Mouse (Mus musculus) lung, embryonic 16.5 days (tissue): ENCODE measurements around the gene Aes. TPM values are rescaled to one million over a fixed set of nuclear protein-coding genes. Genes with fewer than 3 reads are reported as not detected.

ENCODE experiments used
- ATAC-seq: fragments of 200-750 bp; cut with Nextera tagmentation; 2 replicates; pipeline ENCODE4 v1.8.0; 2017; ENCODE audit warnings: low read depth, mild to moderate bottlenecking, moderate library complexity
- H3K27ac ChIP-seq: fragments of 300-500 bp; sonication (generic); 2 replicates; pipeline ENCODE4 v1.5.1; 2014; ENCODE audit warnings: mild to moderate bottlenecking, control low read depth, low read length
- H3K27me3 ChIP-seq: fragments of 300-500 bp; sonication (generic); 2 replicates; pipeline ENCODE4 v1.6.1; 2014; ENCODE audit warnings: low read depth, low read length, mixed read lengths; ENCODE audit not compliant: control insufficient read depth, insufficient read depth
- H3K36me3 ChIP-seq: fragments of 300-500 bp; sonication (generic); 2 replicates; pipeline ENCODE4 v1.6.1; 2014; ENCODE audit warnings: low read length; ENCODE audit not compliant: control insufficient read depth, insufficient read depth
- H3K4me1 ChIP-seq: fragments of 300-500 bp; sonication (generic); replicated peaks from 2 replicates; pipeline ENCODE4 v1.6.1; 2014; ENCODE audit warnings: low read length, mixed read lengths; ENCODE audit not compliant: control insufficient read depth, insufficient read depth
- H3K4me2 ChIP-seq: fragments of 300-500 bp; sonication (generic); 2 replicates; pipeline ENCODE4 v1.6.1; 2014; ENCODE audit warnings: low read depth, low read length, control low read depth
- H3K4me3 ChIP-seq: fragments of 300-500 bp; sonication (generic); 2 replicates; pipeline ENCODE4 v1.5.1; 2014; ENCODE audit warnings: mild to moderate bottlenecking, low read length, control low read depth
- H3K9ac ChIP-seq: fragments of 300-500 bp; sonication (generic); 2 replicates; pipeline ENCODE4 v1.6.1; 2014; ENCODE audit warnings: low read length, control low read depth
- H3K9me3 ChIP-seq: fragments of 300-500 bp; sonication (generic); 2 replicates; pipeline ENCODE4 v1.6.1; 2016; ENCODE audit warnings: low read length; ENCODE audit not compliant: control insufficient read depth
- WGBS: fragments of 180-500 bp; shearing (Covaris S2); extraction: QIAGEN DNeasy Blood & Tissue Kit; methylation state at CpG from one replicate; pipeline ENCODE4 v1.1.7; 2014; 5-methylcytosine and 5-hydroxymethylcytosine counted together
- polyA plus RNA-seq: library from polyadenylated mRNA; unstranded; fragments of >200 nt; fragmentation: Nextera tagmentation; extraction: Ambion mirVana; gene quantifications from 2 replicates; pipeline ENCODE4 v1.2.1, GENCODE M21; 2015

Gene Aes
- 377 and 416 TPM in 2 replicates for polyA plus RNA-seq

- WGBS: under 1% methylated on average over 19 of the region's 53 CpGs
- Histone ChIP-seq H3K36me3 (0 out of 2 replicates have a peak, but pooled peaks cover 2% of the 10 kb centered on the region), H3K27me3 (no peaks in the 10 kb centered on the region), H3K4me2 (peak within 1 kb of the TSS; percentile 99), H3K27ac (peak within 1 kb of the TSS; percentile 94), H3K4me1 (peaks cover 34% of the 10 kb centered on the region), H3K9me3 (no peaks in the 10 kb centered on the region), H3K9ac (peak within 1 kb of the TSS; percentile 100), H3K4me3 (peak within 1 kb of the TSS; percentile 93)
- peak; percentile 71 for ATAC-seq
Observed at GRCm38 (mm10) chr10:81559163-81559626, at the start of gene Aes. Gene Aes (plus strand): TSS chr10:81559488.

- Histone ChIP-seq H3K36me3 (no peaks in the 10 kb centered on the region), H3K4me1 (no peaks in the 10 kb centered on the region), H3K27me3 (peaks cover 4% of the 10 kb centered on the region; the same call in 1 of the 2 replicates), H3K9me3 (no peaks in the 10 kb centered on the region), H3K4me2 (no peak overlapping the region), H3K27ac (no peak overlapping the region), H3K4me3 (no peak overlapping the region), H3K9ac (no peak overlapping the region)
- ATAC-seq: no peak
- WGBS: 69% methylated on average over 14 of the region's 14 CpGs
Observed at GRCm38 (mm10) chr10:81510246-81510810, 49.0 kb upstream of the Aes start.

- no peak for ATAC-seq
- H3K9me3 ChIP-seq: no peaks in the 10 kb centered on the region
- no peak overlapping the region for H3K4me2 ChIP-seq
- no peak overlapping the region for H3K4me3 ChIP-seq
- peaks cover 4% of the 10 kb centered on the region; the same call in 1 of the 2 replicates for H3K27me3 ChIP-seq
- H3K36me3 ChIP-seq: no peaks in the 10 kb centered on the region
- WGBS: 80% methylated on average over 5 of the region's 5 CpGs
- H3K27ac ChIP-seq: no peak overlapping the region
- H3K4me1 ChIP-seq: no peaks in the 10 kb centered on the region
- no peak overlapping the region for H3K9ac ChIP-seq
Observed at GRCm38 (mm10) chr10:81513798-81514197, 45.5 kb upstream of the Aes start.

GRCm38 (mm10) chr10:81517227-81517626 lies 42.1 kb upstream of the Aes start:
- Histone ChIP-seq H3K27ac (no peak overlapping the region), H3K4me2 (no peak overlapping the region), H3K9ac (no peak overlapping the region), H3K4me3 (no peak overlapping the region), H3K9me3 (no peaks in the 10 kb centered on the region), H3K27me3 (no peaks in the 10 kb centered on the region), H3K36me3 (no peaks in the 10 kb centered on the region), H3K4me1 (no peaks in the 10 kb centered on the region)
- WGBS: 72% methylated on average over 8 of the region's 8 CpGs
- no peak for ATAC-seq

GRCm38 (mm10) chr10:81518546-81518945 lies 40.7 kb upstream of the Aes start:
- H3K4me1 ChIP-seq: no peaks in the 10 kb centered on the region
- no peaks in the 10 kb centered on the region for H3K9me3 ChIP-seq
- no peak overlapping the region for H3K4me2 ChIP-seq
- H3K36me3 ChIP-seq: no peaks in the 10 kb centered on the region
- 12% methylated on average over 4 of the region's 4 CpGs for WGBS
- no peak overlapping the region for H3K9ac ChIP-seq
- no peak overlapping the region for H3K4me3 ChIP-seq
- ATAC-seq: no peak
- H3K27me3 ChIP-seq: no peaks in the 10 kb centered on the region
- H3K27ac ChIP-seq: no peak overlapping the region

- Histone ChIP-seq H3K27ac (no peak overlapping the region), H3K4me1 (peaks cover 7% of the 10 kb centered on the region; the same call in 1 of the 2 replicates), H3K4me2 (no peak overlapping the region), H3K27me3 (no peaks in the 10 kb centered on the region; the same call in 1 of the 2 replicates), H3K9me3 (no peaks in the 10 kb centered on the region), H3K36me3 (no peaks in the 10 kb centered on the region), H3K9ac (no peak overlapping the region), H3K4me3 (no peak overlapping the region)
- ATAC-seq: no peak
- 63% methylated on average over 6 of the region's 6 CpGs for WGBS
Observed at GRCm38 (mm10) chr10:81519227-81519977, 39.9 kb upstream of the Aes start.

- Histone ChIP-seq H3K4me1 (peaks cover 7% of the 10 kb centered on the region; the same call in 1 of the 2 replicates), H3K9ac (no peak overlapping the region), H3K4me3 (no peak overlapping the region), H3K36me3 (no peaks in the 10 kb centered on the region), H3K27ac (no peak overlapping the region), H3K27me3 (no peaks in the 10 kb centered on the region; the same call in 1 of the 2 replicates), H3K9me3 (no peaks in the 10 kb centered on the region), H3K4me2 (no peak overlapping the region)
- no peak for ATAC-seq
- 54% methylated on average over 3 of the region's 3 CpGs for WGBS
Observed at GRCm38 (mm10) chr10:81519978-81520365, 39.3 kb upstream of the Aes start.

GRCm38 (mm10) chr10:81523142-81523541 lies 36.1 kb upstream of the Aes start:
- 76% methylated on average over 6 of the region's 6 CpGs for WGBS
- H3K27ac ChIP-seq: no peak overlapping the region
- no peak overlapping the region for H3K9ac ChIP-seq
- H3K4me3 ChIP-seq: peak overlapping the region; percentile 13; the same call in 1 of the 2 replicates
- H3K4me2 ChIP-seq: no peak overlapping the region
- H3K9me3 ChIP-seq: no peaks in the 10 kb centered on the region
- no peaks in the 10 kb centered on the region for H3K36me3 ChIP-seq
- ATAC-seq: no peak
- no peaks in the 10 kb centered on the region; the same call in 1 of the 2 replicates for H3K27me3 ChIP-seq
- peaks cover 7% of the 10 kb centered on the region; the same call in 1 of the 2 replicates for H3K4me1 ChIP-seq

GRCm38 (mm10) chr10:81523570-81523969 lies 35.7 kb upstream of the Aes start:
- Histone ChIP-seq H3K36me3 (no peaks in the 10 kb centered on the region), H3K9ac (peak overlapping the region; percentile 56), H3K4me3 (peak overlapping the region; percentile 13; the same call in 1 of the 2 replicates), H3K4me2 (peak overlapping the region; percentile 25; the same call in 1 of the 2 replicates), H3K27ac (peak overlapping the region; percentile 52; the same call in 1 of the 2 replicates), H3K27me3 (no peaks in the 10 kb centered on the region; the same call in 1 of the 2 replicates), H3K9me3 (no peaks in the 10 kb centered on the region), H3K4me1 (peaks cover 7% of the 10 kb centered on the region; the same call in 1 of the 2 replicates)
- ATAC-seq: no peak
- 14% methylated on average over 19 of the region's 19 CpGs for WGBS
